Mouse (Mus musculus) right cerebral cortex, adult 2 months (tissue): ENCODE data around the gene Nrros.
"Not testable (repeated sequence)": the region's sequence is repeated elsewhere in the genome, so short reads cannot be mapped to it uniquely, and the experiment has no call there.

Source experiments
- DNase-seq, 2 experiments: peaks; one replicate each; pipeline ENCODE4 v3.0.0; 2021 to 2022; ENCODE audit warnings: low spot score in 2 of 2

The Nrros gene

DNA sequence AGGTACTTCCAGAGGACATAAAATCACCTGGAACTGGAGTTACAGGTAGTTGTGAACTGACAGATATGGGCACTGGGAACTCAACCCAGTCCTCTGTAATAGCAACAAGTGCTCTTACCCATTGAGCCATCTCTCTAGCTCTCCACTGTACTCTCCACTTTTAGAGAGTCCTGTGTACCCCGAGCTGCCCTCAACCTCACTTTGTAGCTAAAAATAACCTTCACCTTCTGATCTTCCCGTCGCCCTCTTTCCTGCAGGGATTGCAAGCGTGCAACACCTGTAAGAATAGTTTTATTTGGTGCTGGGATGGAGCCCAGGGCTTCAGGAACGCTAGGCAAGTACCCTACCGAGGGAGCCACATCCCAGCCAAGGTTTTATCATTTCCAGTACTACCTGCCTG, 49.6 kb downstream of the Nrros start:
- no peak for DNase-seq

DNA sequence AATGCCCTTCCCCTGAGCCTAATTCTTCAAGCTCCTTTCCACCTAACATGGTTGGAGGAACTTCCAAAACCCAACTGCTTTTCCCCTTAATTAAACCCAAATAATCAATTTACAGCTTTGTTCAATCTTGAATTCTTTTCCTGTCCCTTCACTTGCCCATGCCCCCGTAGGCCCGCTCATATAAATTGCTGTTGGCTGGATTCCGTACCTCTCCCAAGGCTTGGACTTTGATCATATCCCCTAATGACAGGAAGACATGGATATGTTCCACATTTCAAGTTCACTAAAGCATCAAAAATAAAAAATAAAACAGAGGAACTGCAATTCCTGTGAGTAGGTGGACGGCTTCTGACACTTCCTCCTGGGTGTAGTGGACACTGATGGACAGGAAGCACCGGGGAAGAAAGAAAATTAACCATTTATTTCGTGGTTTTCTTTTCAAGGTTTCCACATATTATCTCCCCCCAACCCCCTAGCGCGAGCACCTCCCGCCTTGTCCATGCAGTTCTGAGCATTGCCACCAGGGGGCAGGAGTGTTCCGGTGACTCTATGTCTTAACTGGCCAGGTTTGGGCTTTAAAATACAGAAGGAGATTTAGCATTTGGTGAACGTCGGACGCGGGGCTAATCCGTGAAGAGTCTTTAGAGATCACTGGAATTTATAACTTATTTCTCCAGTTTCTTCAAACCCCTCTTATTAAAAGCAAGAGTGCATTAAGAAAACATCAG, 50.3 kb downstream of the Nrros start:
- DNase-seq = peak; percentile 88 to 89

DNA sequence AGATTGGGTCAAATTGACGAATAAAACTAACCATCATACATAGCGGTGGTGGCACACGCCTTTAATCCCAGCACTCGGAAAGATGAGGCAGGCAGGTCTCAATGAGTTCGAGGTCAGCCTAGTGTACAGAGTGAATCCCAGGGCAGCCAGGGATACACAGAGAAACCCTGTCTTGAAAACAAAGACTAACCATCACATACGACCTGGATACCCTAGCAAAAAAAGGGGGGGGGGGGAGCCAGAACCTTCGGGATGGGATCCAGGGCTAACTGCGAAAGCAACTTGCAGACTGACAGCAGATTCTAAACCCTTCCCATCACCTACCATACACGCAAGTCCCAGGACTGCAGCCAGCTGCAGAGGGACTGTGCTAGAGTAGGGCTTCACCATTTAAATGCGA, 51.0 kb downstream of the Nrros start:
- no peak for DNase-seq

DNA sequence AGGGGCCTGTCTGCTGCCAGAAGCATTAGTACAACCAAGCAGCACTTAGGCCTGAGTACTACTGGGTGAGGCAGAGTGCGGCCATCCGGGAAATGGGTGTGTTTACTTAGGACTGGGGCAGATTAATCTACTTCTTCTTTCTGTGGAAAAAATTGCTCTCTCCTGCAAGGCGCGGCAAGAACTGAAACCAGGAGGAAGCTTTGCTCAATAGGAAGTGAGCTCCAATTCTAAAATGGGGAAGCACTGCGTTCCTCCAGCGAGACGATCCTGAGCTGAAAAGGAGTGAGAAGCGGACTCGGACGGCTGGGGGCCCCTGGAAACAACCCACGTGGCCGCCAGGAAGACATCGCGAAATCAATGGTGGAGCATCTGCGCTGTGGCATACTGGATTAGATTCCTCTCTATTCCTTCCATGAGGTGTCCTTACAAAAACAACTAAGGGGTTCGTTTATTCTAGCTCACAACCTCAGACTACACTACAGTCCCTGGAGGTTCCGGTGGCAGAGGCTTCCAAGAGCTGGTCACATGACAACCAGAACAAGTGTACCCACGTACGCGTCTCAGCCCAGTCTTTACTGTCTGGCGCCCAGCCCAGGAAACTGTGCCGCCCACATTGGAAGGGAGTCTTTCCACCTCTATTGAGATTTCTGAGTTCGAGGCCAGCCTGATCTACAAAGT, 51.7 kb downstream of the Nrros start:
- DNase-seq = peak; percentile 52 to 56

DNA sequence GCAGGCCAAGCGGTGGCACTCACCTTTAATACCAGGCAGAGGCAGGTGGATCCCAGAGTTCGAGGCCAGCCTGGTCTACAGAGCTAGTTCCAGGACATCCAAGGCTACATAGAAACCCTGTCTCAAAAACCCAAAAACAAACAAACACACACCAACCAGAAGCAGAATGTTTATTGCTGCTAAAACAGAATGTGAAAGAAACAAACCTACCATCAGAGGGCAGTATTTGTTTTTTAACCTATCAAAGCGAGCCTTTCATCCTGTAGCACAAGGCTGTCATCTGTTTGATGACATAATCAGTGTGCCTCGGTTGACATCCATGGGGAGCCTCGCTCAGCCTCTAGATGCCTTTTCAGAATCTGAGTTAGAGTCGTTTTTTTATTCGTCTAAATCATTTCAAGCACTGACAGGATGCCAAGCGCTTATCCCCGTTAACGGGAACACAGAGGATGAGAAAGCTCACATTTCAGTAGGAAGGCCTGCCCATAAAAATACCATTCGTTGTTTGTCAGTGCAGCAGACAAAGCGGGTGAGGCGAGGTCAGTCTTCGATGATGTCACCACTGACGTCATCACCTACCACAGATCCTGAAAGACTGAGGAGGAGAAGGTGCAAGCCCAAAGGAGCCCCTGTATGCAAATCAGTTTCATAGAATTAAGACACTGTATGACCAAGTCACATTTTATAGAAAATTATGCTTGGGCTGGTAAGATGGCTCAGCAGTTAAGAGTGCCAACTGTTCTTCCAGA, 54.3 kb downstream of the Nrros start:
- no peak for DNase-seq

DNA sequence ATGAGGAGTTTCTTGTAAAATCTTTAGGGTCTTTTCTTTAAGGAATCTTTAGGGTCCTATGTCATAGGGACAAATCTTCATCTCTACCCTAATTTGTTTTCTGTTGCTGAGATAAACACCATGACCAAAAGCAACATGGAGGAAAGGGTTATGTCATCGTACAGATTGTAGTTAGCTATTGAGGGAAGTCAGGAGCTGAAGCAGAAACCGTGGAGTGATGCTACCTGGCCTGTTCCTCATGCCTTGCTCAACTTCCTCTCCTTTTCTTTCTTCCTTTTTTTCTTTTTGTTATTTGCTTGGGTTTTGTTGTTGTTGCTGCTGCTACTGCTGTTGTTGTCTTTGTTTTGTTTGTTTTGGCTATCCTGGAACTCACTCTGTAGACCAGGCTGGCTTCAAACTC, 56.8 kb downstream of the Nrros start:
- no peak for DNase-seq

DNA sequence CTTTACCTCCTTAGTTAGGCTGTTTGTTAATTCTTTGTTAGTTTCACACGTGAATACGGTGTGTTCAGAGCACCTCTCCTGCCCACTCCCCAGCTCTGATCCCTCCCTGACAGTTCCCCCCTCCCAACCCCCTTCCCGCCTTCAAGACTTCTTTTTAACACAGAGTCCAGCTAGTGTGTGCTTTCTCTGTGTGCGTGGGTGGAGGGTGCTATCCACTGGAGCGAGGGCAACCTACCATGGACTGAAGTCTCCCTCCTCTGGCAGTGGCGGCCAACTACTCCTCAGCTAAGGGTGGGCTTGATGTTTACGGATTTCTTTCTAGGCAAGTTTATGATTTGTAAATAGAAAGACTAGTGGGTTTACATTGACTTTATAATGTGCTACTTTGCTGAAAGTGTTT, 57.2 kb downstream of the Nrros start:
- no peak for DNase-seq

DNA sequence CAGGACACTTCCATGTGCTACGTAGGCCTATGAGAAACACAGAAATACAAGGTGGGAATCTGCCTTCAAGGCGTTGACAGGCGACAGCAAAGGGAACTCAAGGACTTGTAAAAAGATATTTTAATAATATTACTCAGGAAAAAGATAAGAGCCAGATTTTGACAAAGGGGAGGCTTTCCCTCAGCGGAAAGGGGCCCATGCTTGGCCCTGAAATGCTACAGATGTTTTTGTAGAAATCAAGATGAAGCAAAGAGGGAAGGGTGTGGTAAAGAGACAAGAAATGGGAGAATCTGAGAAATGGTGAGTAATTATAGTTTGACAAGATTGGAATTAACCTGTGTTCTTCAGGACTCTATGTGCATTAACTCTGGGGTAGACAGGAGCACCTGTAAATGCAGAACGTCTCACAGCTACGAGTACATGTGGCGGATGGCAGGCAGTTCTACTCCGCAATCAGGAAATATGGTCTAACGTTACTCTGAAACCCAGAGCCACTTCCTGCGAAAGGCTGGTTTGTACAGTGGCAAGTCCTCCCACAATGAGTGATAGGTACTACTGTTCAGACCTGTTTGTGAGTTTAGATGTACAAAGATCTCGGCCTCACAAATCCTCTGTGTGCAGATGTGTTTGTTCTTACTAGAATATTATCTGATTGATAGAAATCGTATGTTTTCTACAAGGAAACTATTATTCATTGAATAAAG, 57.9 kb downstream of the Nrros start:
- DNase-seq = no peak

DNA sequence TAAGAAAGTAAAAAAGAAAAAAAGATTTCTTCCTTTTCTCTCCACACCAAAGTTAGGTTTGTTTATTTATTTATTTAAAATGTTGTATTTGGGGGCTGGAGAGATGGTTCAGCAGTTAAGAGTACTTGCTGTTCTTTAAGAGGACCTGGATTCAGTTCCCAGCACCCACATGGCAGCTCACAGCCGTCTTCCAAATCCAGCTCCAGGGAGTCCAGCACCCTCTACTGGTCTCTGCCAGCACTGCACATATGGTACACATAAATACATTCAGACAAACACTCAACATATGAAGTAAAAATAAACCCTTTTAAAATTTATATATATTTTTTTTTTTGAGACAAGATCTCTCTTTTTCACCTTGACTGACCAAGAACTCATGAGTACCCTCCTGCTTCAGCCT, 59.7 kb downstream of the Nrros start:
- no peak for DNase-seq

DNA sequence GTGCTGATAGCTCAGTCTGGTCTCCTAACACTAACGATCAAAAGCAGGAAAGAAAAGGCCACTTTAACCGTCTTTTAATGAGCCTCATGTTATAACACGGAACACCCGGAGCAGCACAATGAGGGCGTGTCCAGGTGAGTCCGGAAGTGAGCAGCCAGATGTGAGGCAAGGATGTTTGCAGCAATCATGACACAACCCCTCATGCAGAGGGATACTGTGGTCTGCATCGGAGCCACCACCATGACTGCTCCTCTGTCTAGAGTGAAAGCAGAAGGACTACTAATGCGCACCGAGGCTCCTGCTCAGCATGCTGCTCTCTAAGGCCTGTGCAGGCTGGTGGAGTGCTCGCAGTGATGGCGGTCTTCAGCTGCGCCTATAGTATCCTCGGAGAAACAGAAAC, 63.1 kb downstream of the Nrros start:
- DNase-seq = no peak

DNA sequence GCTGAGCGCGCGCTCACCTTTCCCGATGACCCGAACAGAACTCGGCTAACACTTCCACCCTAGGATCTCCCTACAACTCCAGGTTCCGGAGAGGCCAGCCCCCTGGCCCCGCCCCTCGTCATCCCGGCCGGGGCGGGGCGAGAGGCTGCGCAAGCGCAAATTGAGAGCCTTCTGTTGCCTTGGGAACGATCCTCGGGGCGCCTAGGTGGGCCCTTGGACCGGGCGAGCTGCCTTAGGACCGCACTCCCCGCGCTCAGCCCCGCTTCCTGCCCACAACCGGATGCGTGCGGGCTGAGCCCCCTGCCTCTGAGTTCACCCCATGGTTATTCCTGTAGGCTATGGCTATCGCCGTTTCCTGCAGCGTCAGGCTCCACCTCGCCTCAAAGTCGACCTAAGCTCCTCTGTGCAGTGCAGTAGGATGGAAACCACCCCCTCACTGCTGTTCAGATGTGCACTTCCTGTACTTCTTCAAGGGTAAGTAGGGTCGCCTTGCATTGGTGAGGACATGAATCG, 65.7 kb downstream of the Nrros start, which contains the start of the genes Pigx and Cep19:
Pigx (minus strand) TSS at position 103 of the 513 bp plus-strand sequence.
Cep19 (plus strand) TSS at position 163 of the 513 bp plus-strand sequence.
- DNase-seq = peak; percentile 87 to 90

DNA sequence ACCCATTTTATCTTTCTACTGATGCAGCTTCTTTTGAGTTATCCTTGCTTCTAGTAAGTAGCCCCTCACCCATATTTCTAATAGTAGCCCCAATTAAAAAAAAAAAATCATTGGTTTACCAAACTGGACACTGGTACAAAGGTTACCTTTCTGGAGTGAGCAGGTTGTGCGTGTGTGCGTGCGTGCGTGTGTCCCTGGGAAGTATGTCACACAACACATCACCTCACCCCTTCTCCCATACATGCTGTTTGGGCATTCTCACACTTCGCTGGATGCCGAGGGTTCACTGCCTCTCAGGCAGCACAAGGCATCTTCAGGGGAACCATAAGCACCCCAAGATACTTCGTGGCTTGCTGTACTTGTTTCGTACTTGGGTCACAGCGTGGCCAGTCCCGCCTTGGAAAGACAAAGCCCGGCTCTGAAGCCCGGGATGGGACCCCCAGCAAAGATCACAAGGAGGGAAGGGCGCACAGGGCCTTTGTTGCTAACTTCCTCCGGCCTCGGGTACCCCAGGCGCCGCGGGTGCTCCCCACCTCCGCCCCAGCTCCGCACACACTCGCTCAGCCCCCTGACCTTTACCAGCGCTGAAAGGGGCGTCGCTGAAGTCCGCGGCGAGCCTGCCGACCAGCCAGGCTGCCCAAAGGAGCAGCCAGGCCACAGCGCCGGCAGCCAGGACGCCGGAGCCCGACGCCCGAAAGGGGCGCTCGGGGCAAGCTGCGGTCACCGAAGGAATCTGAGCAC, 66.3 kb downstream of the Nrros start:
- DNase-seq = peak in 1 of 2 experiments; percentile 15

DNA sequence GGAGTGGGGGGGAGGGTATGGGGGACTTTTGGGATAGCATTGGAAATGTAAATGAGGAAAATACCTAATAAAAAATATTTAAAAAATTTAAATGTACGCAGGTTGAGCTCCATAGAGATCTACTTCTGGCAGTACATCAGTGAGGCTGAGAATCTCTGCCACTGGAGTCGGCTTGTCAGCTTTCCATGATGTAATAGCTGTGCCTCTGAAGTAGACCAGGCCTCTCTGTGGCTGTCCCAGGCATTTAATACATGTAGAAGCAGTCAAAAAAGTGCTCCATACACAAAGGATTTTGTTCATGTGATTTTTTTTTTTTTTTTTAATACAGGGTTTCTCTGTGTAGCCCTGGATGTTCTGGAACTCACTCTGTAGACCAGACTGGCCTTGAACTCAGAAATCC, 67.6 kb downstream of the Nrros start:
- DNase-seq = not testable (repeated sequence)
